Mouse (Mus musculus): ENCODE results near the gene Wdr5b.

DNA sequence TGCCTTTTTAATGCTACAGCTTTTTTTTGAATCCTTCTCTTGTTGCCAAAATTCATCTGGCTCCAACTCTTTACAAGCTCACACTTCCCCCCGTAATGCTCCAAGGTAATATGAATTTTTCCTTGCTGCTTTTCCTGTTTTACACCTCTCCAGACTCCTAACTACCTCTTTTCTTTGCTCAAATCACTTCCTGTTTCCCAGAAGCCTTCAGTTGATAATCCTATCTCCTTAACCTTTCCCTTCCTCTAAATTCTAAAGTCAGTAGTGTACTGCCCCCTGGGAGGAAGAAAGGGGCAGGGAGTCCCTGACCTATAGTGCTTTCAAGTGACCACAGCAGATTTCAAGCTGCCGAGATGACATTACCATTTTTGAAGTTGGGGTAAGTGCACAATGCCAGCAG, 26.7 kb downstream of the Wdr5b start:
- TF ChIP-seq POLR2A (IDR thresholded peaks at IDR 0.05; ENCODE audit: insufficient read length, low read depth) (no peak), MAX (IDR thresholded peaks at IDR 0.05; ENCODE audit: low read depth) (no peak), CEBPB (IDR thresholded peaks at IDR 0.05; ENCODE audit: insufficient read depth, poor library complexity, severe bottlenecking) (no peak), REST (IDR thresholded peaks at IDR 0.05; ENCODE audit: insufficient read depth, insufficient read length) (no peak), TCF3 (IDR thresholded peaks at IDR 0.05; ENCODE audit: insufficient read length, low read depth) (no peak), E2F4 (IDR thresholded peaks at IDR 0.05; ENCODE audit: insufficient read depth) (no peak), POLR2AphosphoS2 (IDR thresholded peaks at IDR 0.05; ENCODE audit: insufficient read length, low read depth) (no peak), MYOD1 (IDR thresholded peaks at IDR 0.05; ENCODE audit: control insufficient read depth in 1 of 3, insufficient read length in 2 of 3, low read depth in 2 of 3) (no peak), TCF12 (IDR thresholded peaks at IDR 0.05; ENCODE audit: insufficient read depth, poor library complexity, severe bottlenecking) (no peak), USF1 (IDR thresholded peaks at IDR 0.05; ENCODE audit: low read depth) (no peak), MYOG (IDR thresholded peaks at IDR 0.05; ENCODE audit: control insufficient read depth in 1 of 3, insufficient read depth in 1 of 3, insufficient read length in 2 of 3, low read depth in 2 of 3) (no peak), SRF (IDR thresholded peaks at IDR 0.05; ENCODE audit: control insufficient read depth, insufficient read length, low read depth) (no peak)

All from myocyte (in vitro differentiated cells).